Mouse (Mus musculus) kidney, embryonic 14.5 days (tissue): Measurements from ENCODE around the gene Hamp. TPM values are rescaled to one million over a fixed set of nuclear protein-coding genes. Genes with fewer than 3 reads are reported as not detected.
A peak's percentile ranks its signal among the peaks of the same experiment; 100 is the strongest.
"Not testable (repeated sequence)": the region's sequence is repeated elsewhere in the genome, so short reads cannot be mapped to it uniquely, and the experiment has no call there.

Source experiments
- ATAC-seq: fragments of 200-750 bp; cut with Nextera tagmentation; 2 replicates; pipeline ENCODE4 v1.8.0; 2017; ENCODE audit warnings: moderate number of reproducible peaks, mild to moderate bottlenecking, moderate TSS enrichment, moderate library complexity; ENCODE audit not compliant: low FRiP score, low TSS enrichment
- H3K27ac ChIP-seq: fragments of 300-500 bp; sonication (generic); 2 replicates; pipeline ENCODE4 v1.5.1; 2014; ENCODE audit warnings: low read depth, mild to moderate bottlenecking, low read length, moderate library complexity, mixed read lengths
- H3K27me3 ChIP-seq: fragments of 300-500 bp; sonication (generic); 2 replicates; pipeline ENCODE4 v1.6.1; 2014; ENCODE audit warnings: mild to moderate bottlenecking, low read length; ENCODE audit not compliant: control insufficient read depth, insufficient read depth
- H3K36me3 ChIP-seq: fragments of 300-500 bp; sonication (generic); 2 replicates; pipeline ENCODE4 v1.6.1; 2014; ENCODE audit warnings: low read length, mixed read lengths; ENCODE audit not compliant: control insufficient read depth, insufficient read depth
- H3K4me1 ChIP-seq: fragments of 300-500 bp; sonication (generic); 2 replicates; pipeline ENCODE4 v1.6.1; 2014; ENCODE audit warnings: low read length, mixed read lengths; ENCODE audit not compliant: control insufficient read depth, insufficient read depth
- H3K4me2 ChIP-seq: fragments of 300-500 bp; sonication (generic); replicated peaks from 2 replicates; pipeline ENCODE4 v1.6.1; 2014; ENCODE audit warnings: low read depth, mild to moderate bottlenecking, low read length
- H3K4me3 ChIP-seq: fragments of 300-500 bp; sonication (generic); 2 replicates; pipeline ENCODE4 v1.5.1; 2014; ENCODE audit warnings: mild to moderate bottlenecking, low read length
- H3K9ac ChIP-seq: fragments of 300-500 bp; sonication (generic); 2 replicates; pipeline ENCODE4 v1.6.1; 2014; ENCODE audit warnings: low read depth, mild to moderate bottlenecking, low read length, moderate library complexity
- H3K9me3 ChIP-seq: fragments of 300-500 bp; sonication (generic); 2 replicates; pipeline ENCODE4 v1.6.1; 2016; ENCODE audit warnings: low read length; ENCODE audit not compliant: control insufficient read depth
- WGBS: fragments of 180-500 bp; shearing (Covaris S2); extraction: QIAGEN DNeasy Blood & Tissue Kit; methylation state at CpG from one replicate; pipeline ENCODE4 v1.1.7; 2014; 5-methylcytosine and 5-hydroxymethylcytosine counted together
- polyA plus RNA-seq: library from polyadenylated mRNA; unstranded; fragments of >200 nt; fragmentation: Nextera tagmentation; extraction: Ambion mirVana; gene quantifications from 2 replicates; pipeline ENCODE4 v1.2.1, GENCODE M21; 2014

Gene Hamp
- polyA plus RNA-seq, 1 experiment from 2014 or later: not detected

DNA sequence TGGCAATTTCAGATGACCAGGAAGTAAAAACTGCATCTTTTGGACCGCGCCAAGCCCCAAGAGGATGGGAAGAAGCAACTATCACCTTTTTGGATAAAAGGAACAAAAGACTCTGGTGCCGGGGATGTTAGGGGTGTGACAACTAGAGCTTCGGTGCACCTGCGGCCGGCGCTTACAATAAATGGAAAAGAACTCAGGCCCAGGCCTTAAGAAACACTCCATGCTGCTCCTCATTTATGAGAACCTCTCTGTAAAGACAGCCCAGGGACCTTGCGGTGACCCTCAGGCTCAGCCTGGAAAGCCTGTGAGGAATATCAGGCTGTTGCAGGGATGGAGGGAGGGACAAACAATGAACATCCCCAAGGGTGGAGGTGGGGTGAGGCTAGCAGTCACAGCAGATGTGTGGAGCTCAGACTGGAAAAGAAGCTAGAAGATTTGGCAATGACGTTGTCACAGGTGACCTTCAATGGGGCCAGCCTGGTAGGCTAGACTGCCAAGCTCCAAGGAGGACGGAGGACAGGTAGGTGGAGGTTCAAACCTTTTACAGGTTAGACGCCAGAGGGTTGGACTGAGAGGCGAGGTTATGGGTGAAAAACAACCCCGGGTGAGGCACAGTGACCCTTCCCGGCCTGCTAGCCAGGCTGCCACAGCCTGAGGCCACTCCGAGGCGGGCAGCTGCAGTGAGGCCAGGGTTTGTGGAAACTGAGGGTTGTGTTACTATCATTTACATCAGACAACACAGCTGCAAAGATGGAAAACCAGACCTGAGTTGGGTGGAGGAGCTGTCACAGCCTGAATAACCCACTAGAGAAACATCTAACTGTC is 8.8 kb upstream of the Hamp start:
- WGBS: 89% methylated on average over 16 of the region's 16 CpGs
- peaks cover 61% of the 10 kb centered on the region for H3K36me3 ChIP-seq
- no peak overlapping the region for H3K27ac ChIP-seq
- no peaks in the 10 kb centered on the region for H3K27me3 ChIP-seq
- peaks cover 7% of the 10 kb centered on the region; the same call in 1 of the 2 replicates for H3K4me1 ChIP-seq
- no peak overlapping the region for H3K4me2 ChIP-seq
- no peaks in the 10 kb centered on the region for H3K9me3 ChIP-seq
- H3K9ac ChIP-seq: no peak overlapping the region
- ATAC-seq: no peak
- no peak overlapping the region for H3K4me3 ChIP-seq

DNA sequence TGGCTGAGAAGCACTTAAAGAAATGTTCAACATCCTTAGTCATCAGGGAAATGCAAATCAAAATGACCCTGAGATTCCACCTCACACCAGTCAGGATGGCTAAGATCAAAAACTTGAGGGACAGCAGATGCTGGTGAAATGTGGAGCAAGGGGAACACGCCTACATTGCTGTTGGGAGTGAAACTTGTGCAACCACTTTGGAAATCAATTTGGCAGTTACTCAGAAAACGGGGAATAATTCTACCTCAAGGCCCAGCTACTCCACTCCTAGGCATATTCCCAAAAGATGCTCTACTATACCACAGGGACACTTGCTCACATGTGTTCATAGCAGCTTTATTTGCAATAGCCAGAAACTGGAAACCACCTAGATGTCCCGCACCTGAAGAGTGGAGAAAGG is 6.1 kb upstream of the Hamp start:
- not testable (repeated sequence) for ATAC-seq, H3K27ac ChIP-seq, H3K4me1 ChIP-seq, H3K27me3 ChIP-seq, H3K4me3 ChIP-seq, H3K4me2 ChIP-seq, H3K9me3 ChIP-seq, H3K9ac ChIP-seq
- H3K36me3 ChIP-seq: peaks cover 71% of the 10 kb centered on the region
- WGBS: 91% methylated on average over 3 of the region's 3 CpGs

DNA sequence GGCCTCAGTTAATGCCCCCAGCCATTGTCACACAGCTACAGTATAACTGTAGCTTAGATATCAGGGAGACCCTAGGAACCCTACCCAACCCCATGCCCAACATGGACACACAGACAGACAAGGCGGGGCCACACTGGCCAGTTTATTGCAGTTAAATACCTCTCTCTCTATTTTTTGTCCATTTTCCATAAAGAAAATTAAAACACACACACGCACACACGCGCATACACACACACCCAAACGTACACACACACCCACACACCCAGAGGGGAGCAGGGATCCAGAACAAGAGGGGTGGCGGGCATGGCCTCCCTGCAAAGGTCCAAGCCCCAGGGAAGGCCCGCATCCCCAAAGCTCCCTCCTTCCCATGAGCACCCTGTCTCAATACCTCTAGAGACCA is 2.0 kb upstream of the Hamp start:
- ATAC-seq: no peak
- H3K27me3 ChIP-seq: no peaks in the 10 kb centered on the region

DNA sequence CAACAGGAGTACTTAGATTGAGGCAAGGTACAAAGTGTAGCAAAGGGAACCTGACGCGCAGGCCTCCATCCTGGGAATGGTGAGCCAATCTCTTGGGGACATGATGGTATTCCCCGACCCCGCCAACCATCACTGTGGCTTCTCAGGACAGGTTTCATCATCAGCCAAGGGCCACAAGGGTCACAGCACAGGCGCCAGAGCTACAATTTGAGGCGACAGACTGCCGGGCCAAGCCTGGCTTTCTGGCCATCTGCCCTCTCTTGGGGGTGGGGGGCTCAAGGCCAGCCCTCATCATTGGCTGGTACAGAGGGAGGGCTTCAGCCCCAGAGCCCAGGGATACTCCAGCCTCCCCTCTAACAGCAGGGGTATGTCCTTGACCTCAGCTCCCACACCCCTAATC is 1.6 kb upstream of the Hamp start:
- H3K4me3 ChIP-seq, H3K27me3 ChIP-seq, H3K9ac ChIP-seq, H3K4me1 ChIP-seq, H3K27ac ChIP-seq, H3K4me2 ChIP-seq, H3K9me3 ChIP-seq: not testable (repeated sequence)
- ATAC-seq: peak; percentile 50; the same call in 1 of the 2 replicates
- 88% methylated on average over 7 of the region's 7 CpGs for WGBS
- peaks cover 30% of the 10 kb centered on the region for H3K36me3 ChIP-seq

More for the DNA sequence above, 2.0 kb upstream of the Hamp start:
- no peaks in the 10 kb centered on the region for H3K9me3 ChIP-seq
- 97% methylated on average over 7 of the region's 7 CpGs for WGBS
- H3K27ac ChIP-seq: no peak overlapping the region
- H3K4me2 ChIP-seq: no peak overlapping the region
- H3K4me1 ChIP-seq: no peaks in the 10 kb centered on the region
- no peak overlapping the region for H3K4me3 ChIP-seq
- peaks cover 32% of the 10 kb centered on the region for H3K36me3 ChIP-seq
- no peak overlapping the region for H3K9ac ChIP-seq

DNA sequence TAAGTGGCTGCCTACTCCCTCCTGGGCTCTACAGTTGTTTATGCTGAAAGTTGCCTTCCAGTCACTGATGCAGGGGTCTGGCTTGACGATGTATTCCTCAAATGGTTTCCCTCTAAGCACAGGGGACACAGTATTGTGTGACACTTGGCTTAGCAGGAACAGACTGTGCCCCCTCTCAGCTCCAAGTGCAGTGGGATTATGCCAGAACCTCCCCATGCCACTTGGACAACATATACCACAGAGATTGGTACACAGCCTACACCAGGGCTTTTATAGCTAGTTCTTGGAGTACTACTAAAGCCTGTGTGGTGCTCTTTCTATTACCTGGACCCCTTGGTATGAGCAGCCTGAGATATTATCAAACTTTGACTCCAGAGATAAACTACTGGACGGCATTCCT is 874 bp upstream of the Hamp start:
- H3K27me3 ChIP-seq, H3K9ac ChIP-seq, H3K27ac ChIP-seq, ATAC-seq, H3K9me3 ChIP-seq, H3K4me3 ChIP-seq, H3K4me2 ChIP-seq, H3K4me1 ChIP-seq: not testable (repeated sequence)
- 64% methylated on average over 2 of the region's 2 CpGs for WGBS
- H3K36me3 ChIP-seq: peaks cover 24% of the 10 kb centered on the region

DNA sequence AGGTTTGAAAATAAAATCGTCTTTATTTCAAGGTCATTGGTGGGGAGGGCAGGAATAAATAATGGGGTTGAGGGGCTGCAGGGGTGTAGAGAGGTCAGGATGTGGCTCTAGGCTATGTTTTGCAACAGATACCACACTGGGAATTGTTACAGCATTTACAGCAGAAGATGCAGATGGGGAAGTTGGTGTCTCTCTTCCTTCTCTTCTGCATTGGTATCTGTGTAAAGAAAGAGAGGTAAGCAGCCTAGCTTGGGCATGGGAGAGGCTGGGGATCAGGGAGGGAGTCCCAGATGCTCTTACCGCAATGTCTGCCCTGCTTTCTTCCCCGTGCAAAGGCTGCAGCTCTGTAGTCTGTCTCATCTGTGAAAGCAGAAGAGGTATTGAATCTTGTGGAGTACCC is 1.5 kb downstream of the Hamp start:
- H3K9ac ChIP-seq, H3K4me2 ChIP-seq, H3K27ac ChIP-seq, ATAC-seq, H3K4me1 ChIP-seq, H3K27me3 ChIP-seq, H3K4me3 ChIP-seq, H3K9me3 ChIP-seq: not testable (repeated sequence)
- H3K36me3 ChIP-seq: peaks cover 14% of the 10 kb centered on the region; the same call in 1 of the 2 replicates
- 56% methylated on average over 3 of the region's 3 CpGs for WGBS

DNA sequence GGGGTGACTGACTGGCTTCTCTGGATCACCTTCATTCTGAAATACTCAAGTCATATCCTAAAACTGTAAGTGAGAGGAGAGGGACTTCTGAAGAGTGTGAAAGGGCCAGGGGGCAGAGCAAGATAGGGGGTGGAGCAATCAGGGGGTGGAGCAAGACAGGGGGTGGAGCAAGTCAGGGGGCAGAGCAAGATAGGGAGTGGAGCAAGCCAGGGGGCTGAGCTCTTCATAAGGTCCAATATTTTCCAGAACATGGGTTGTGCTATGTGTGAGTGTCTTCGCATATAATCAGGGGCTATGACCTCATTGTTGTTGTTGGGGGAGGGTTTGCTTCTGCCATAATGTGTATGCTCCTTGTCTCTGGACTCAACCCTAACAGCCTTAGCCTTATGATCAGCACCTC is 3.8 kb downstream of the Hamp start:
- not testable (repeated sequence) for H3K4me1 ChIP-seq, ATAC-seq, H3K36me3 ChIP-seq, H3K9me3 ChIP-seq, H3K4me3 ChIP-seq, H3K9ac ChIP-seq, H3K27ac ChIP-seq, H3K27me3 ChIP-seq, H3K4me2 ChIP-seq
- WGBS: 78% methylated on average over 1 of the region's 1 CpGs

DNA sequence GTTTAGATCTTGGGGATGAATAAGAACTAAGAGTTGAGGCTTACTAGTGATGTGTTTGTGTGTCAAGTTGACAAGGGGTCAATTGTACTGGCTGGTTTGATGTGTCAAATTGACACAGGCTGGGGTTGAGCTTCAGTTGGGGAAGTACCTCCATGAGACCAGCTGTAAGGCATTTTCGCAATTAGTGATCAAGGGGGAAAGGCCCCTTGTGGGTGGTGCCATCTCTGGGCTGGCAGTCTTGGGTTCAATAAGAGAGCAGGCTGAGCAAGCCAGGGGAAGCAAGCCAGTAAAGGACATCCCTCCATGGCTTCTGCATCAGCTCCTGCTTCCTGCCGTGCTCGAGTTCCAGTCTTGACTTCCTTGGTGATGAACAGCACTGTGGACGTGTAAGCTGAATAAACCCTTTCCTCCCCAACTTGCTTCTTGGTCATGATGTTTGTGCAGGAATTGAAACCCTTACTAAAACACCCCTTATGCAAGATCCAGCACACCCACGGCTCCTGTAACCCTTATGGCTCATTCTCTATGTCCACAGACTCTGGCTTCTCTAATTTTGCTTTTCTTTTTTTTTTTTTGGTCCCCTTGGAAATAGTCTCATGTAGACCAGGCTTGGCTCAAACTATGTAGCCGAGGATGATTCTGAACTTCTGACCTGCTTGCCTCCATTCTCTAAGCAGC is 8.3 kb downstream of the Hamp start:
- not testable (repeated sequence) for H3K9ac ChIP-seq, H3K36me3 ChIP-seq, ATAC-seq, H3K27ac ChIP-seq, H3K4me3 ChIP-seq, H3K4me2 ChIP-seq, H3K4me1 ChIP-seq, H3K27me3 ChIP-seq, H3K9me3 ChIP-seq
- WGBS: 59% methylated on average over 6 of the region's 6 CpGs

DNA sequence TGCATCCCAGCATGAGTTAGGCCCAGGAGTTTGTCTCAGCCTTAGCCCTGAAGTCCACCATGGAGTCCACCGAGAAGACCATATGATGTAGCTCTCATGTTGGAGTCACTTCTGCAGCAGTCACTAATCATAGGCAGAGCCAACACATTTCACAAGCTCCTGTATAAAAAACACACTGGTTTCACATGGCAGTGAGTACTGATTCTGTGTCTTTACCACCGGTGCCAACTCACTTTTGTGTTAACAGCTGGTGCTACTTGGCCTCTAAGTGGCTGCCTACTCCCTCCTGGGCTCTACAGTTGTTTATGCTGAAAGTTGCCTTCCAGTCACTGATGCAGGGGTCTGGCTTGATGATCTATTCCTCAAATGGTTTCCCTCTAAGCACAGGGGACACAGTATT is 19.3 kb downstream of the Hamp start, which contains the start of gene Hamp2:
Gene Hamp2, minus strand, starts transcription at position 101 of the 400 bp plus-strand sequence.
- 69% methylated on average over 2 of the region's 2 CpGs for WGBS
- not testable (repeated sequence) for H3K4me3 ChIP-seq, H3K4me2 ChIP-seq, H3K4me1 ChIP-seq, H3K9me3 ChIP-seq, H3K27me3 ChIP-seq, H3K36me3 ChIP-seq, H3K9ac ChIP-seq, H3K27ac ChIP-seq, ATAC-seq
